Mouse (Mus musculus): Measurements from ENCODE around the gene Fmo3. TPM values are rescaled to one million over a fixed set of nuclear protein-coding genes. Genes with fewer than 3 reads are reported as not detected.

The Fmo3 gene
- not detected for total RNA-seq (2021)

- no peak for DNase-seq
- intact Hi-C loops (cut with DNase I), result no loop called here
Observed at GRCm38 (mm10) chr1:162984428-162984827, at the start of gene Fmo3. Gene Fmo3, minus strand, starts transcription at chr1:162984528.

DNA sequence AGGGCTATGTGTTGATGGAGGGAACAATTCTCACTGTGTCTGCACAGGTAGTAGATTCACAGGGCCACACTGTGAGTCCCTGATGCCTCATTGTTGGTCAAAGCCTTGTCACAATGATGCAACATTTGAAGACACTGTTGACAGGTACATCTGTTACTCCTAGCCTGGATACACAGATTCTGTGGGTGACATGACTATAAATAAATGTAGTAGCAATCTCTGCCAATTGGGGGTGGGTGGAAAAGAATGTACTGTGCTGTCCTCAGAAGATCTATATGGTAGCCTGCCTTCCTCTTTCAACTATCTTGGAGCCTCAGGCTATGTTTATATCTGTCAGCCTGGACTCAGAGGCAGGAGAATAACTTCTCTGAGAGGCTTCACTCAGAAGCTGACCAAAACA is 38.7 kb upstream of the Fmo3 start:
- intact Hi-C loops (cut with DNase I), result no loop called here
- DNase-seq, result no peak

DNA sequence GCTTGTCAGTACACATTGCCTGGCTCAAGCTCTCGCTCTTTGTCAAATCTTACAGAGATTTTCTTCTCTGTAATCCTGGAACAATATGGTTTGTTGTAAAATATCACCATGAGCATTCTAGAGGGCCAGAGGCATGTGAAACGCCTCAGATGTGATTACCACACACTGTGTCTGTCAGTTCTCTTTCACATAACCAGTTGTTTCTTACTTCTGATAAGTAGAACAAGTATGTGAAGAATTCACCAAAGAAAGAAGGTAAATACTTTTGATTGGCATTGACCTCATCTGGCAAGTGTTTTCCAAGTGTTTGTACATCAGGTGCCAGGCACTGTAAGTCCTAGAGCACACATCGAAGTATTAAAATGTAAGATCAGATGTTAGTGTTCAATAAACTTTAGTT is 24.9 kb upstream of the Fmo3 start:
- intact Hi-C loops (cut with DNase I), result no loop called here
- no peak for DNase-seq

GRCm38 (mm10) chr1:163003496-163003895 is 19.2 kb upstream of the Fmo3 start:
- peak; percentile 13 to 19 for DNase-seq
- intact Hi-C loops (cut with DNase I), result no loop called here

DNA sequence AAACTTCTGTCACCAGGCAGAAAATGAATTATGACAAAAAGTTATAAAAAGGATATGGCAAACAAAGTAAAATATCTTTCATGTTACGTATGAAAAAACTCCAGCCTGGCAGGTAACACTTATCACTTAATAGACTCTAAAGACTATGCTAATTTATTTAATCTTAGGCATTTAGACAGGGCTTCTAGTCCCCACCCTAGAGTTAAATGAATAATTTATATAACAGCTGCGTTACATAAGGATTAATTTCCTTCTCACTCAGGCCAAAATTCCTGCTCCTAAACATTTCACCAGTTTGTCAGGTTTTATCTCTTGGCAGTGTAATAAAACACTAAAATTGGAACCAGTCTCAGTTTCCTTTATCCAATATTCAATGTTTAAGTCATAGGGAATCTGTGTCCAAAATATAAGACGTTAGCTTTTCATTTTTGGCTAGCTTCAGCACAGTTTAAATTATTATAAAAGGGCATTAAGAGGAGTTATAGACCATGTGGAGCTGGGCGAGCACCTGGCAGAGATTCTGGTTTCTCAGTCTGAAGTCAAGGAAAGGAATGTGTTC is 17.0 kb upstream of the Fmo3 start:
- peak in 1 of 2 experiments; percentile 8 for DNase-seq
- intact Hi-C loops (cut with DNase I), result no loop called here

GRCm38 (mm10) chr1:162987546-162987945 is 3.2 kb upstream of the Fmo3 start:
- intact Hi-C loops (cut with DNase I), result no loop called here
- no peak for DNase-seq

GRCm38 (mm10) chr1:162986777-162987176 is 2.4 kb upstream of the Fmo3 start:
- intact Hi-C loops (cut with DNase I), result no loop called here
- no peak for DNase-seq

GRCm38 (mm10) chr1:162986121-162986748 is 1.9 kb upstream of the Fmo3 start:
- intact Hi-C loops (cut with DNase I), result no loop called here
- no peak for DNase-seq

DNA sequence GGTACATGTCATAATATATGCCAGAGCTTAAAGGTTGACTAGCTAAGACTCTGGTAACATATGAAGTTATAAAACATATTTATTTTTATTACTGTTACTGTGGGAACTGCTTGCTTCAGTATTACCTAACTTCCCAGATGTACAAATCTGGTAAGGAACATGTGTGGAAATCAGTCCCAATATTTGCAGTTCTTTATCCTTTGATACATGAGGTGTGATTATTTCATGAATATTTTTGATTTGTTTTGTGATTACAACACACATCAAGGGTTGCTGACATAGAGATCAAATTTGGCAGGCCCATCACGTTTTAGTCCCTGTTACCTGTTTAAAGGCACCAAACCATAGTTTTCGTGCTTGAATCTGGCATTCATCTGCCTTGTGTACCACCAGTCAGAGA is 20.8 kb downstream of the Fmo3 start:
- intact Hi-C loops (cut with DNase I), result no loop called here
- no peak for DNase-seq

DNA sequence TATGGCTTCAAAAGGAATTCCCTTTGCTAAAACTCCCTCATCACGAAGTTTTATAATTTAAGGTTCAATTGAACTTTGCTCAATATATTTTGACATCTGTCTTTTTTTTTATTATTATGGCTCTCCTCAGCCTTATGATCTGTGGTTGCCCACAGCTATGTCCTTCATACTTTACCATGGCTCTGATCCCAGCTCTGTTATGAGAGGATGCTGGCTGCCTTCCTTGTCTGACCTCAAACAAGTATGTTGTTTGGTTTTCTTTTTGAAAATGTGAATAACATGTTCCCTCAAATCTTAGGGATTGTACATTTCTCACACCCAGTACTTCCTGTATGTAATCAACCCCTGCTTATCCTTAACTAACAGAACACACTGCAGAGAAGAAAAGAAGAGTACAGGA is 26.9 kb downstream of the Fmo3 start:
- DNase-seq, result no peak
- intact Hi-C loops (cut with DNase I), result no loop called here

DNA sequence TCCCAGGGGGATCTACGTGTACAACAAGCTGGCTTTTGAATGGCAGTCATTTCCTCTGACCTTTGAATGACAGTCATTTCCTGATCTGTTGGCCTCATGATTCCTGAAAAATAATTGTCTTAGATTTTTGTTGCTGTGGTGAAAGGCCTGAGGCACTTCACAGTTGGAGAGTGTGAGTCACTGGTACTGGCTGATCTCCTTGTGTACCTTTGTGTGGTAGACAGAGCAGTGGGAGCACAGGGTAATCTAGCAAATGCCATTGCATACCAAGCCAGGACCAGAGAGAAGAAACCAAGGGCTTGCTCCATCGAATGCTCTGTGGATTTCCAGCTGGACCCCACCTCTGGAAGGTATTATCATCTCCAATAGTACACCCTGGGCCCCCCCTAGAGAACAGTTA is 31.2 kb downstream of the Fmo3 start:
- DNase-seq, result no peak
- intact Hi-C loops (cut with DNase I), result no loop called here

DNA sequence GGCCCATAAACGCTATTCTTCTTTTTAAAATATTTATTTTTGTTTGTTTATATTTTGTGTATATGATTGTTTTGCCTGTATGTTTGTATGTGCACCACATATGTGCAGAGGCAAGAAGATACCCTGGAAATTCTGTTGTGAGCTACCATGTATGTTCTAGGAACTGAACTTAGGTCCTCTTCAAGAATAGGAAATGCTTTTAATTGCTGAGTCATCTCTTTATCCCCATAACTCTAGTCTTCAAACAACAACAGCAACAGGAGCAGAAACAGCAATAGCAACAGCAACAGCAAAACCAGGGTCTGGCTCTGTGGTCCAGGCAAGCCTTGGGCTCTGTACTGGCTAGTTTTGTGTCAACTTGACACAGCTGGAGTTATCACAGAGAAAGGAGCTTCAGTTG is 34.6 kb downstream of the Fmo3 start:
- intact Hi-C loops (cut with DNase I), result no loop called here
- DNase-seq, result no peak

- intact Hi-C loops (cut with DNase I), result no loop called here
- DNase-seq, result no peak
Observed at GRCm38 (mm10) chr1:162947934-162948333, 36.4 kb downstream of the Fmo3 start.

DNA sequence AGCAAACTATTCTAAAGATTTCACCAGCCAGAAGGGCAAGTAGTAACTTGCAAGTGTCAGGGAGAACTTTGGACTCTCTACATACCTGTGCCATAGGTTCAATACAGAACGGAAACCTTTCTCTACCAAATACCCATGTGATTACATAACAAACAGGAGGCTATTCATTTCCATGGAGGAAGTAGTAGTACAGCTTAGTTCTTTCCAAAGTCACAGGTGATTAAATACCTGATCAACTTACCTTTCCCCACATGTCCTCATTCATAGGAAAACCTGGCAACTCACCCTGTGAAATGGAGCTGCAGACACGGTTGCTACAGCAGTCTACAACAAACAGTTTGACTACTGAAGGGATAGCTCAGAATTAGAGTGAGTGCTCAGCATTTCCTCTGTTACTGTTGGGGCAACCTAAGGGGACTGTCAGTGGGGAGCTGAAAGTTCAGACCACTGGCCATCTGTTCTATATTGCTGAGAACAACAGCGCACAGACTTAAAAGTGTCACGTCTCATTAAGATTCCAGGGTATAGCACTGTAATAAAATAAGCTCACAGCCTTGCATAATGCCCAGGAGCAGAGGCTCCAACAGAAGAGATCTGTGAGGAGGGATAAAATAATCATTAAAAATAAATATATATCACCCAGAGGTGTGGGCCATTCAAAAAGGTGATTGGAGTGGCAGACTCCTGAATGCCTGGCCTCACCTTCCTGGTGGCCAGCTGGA is 37.3 kb downstream of the Fmo3 start:
- intact Hi-C loops (cut with DNase I), result no loop called here
- no peak for DNase-seq

DNA sequence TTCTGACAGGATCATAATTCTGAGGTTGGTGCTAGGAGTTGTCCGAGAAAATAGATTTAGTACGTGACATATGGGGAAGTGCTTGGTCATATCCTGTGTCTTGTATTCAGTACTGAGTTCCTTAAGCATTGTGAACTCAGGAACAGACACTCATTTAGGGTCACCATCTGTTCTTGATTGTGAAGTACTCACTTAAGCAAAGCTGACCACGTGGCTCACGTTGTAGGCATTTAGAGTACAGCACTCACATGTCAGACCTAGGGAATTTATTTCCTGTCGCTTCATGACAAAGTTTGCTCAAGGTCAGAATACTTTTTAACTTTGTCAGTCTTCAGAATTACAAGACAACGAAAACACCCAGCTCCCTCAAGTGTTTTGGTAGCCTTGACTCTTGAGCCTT is 40.6 kb downstream of the Fmo3 start:
- no peak for DNase-seq
- intact Hi-C loops (cut with DNase I), result no loop called here

DNA sequence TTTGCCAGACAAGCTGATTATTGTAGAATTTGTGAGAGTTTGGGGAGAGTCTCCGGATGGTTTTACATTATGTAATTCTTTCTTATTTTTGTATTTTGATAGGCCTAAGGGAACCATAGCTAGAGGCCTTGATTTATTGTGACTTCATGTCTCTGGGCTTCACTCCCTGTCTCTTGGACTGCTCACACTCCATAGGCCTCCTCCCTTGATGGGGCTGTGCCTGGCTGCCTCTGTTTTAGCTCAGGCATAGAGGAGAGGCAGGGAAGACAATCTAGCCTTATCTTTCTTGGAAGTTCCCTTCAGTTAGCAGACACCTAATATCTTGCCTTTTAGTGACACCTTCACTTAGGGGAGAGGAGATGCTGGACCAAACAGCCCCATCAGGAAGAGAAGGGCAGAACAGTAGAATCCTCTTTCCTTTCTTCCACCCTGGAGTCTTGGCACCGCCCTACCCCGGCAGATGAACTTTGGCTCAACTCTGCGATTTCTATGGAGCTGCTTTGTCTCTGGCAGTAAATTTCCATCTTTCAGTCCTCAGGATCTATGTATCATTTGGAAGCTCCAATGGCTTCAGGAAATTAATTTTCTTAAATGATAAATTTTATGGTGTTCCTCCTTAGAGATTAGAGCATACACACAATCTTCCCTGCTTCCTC is 45.5 kb downstream of the Fmo3 start:
- peak; percentile 30 to 47 for DNase-seq
- intact Hi-C loops (cut with DNase I), result no loop called here

DNA sequence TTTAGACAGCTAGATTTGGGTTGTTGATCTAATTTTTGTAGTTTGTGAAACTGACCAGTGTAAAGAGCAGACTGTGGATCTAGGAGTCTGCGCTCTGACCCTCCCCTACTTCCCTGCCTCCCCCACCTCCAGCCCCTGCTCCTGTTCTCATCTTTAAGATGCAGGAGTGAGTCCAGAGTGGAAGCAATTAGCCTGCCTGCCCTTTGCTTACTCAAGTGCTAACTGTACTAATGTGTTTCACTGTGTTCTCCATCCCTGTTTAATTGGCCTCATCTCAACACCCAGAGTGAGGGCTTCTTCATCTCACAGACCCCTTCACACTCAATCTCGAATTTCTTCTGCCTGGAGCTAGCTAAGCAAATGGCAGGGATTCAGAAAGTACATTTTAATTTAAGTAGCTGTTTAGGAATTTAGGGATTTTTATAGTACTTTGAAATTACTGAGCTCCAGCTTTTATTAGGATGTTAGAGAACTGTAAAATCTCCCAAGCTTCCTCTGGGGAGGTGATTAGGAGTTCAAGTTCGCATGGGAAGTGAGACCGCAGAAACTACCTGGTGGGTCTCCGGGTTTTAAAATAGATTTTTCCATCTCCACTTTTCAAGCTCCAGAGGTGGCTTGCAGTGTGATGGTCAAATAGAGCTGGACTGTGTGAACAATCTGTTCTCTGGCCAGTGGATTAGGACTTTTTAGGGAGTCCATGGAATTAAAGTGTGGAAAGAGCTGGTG is 46.2 kb downstream of the Fmo3 start:
- intact Hi-C loops (cut with DNase I), result no loop called here
- peak in 1 of 2 experiments; percentile 18 for DNase-seq

DNA sequence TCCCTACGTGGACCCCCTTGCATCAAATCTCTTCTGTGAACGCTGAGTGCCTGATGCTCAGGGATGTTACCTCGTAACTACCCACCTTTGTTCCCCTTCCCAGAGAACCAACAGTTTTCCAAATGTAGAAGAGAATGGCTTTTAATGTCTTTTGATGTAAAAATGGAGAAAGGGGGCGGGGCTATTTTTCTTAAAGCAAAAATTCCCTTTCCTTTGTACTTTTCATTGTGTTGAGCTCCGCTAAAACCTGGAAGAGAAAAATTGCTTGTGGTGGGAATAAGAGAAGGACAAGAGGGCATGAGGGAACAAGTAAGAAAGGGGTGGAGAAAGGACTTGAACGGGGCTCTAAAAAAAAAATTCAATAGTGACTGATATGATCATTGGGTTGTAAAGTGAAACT is 46.9 kb downstream of the Fmo3 start, which contains the start of gene Fmo6:
TSS of gene Fmo6 (minus strand) at position 101 of the 400 bp plus-strand sequence.
- no peak for DNase-seq
- intact Hi-C loops (cut with DNase I), result no loop called here

- no peak for DNase-seq
- intact Hi-C loops (cut with DNase I), result no loop called here
Observed at GRCm38 (mm10) chr1:162934374-162935012, 49.8 kb downstream of the Fmo3 start.

- intact Hi-C loops (cut with DNase I), result no loop called here
- no peak for DNase-seq
Observed at GRCm38 (mm10) chr1:162932386-162932785, 51.9 kb downstream of the Fmo3 start.

- intact Hi-C loops (cut with DNase I), result no loop called here
Observed at GRCm38 (mm10) chr1:162931880-162932279, 52.4 kb downstream of the Fmo3 start.

More at GRCm38 (mm10) chr1:162931880-162932279, 52.4 kb downstream of the Fmo3 start:
- no peak for DNase-seq

All from heart, postnatal 10 days (tissue).